Mouse (Mus musculus) forebrain, embryonic 12.5 days (tissue): Measurements from ENCODE around the gene Dync1h1. TPM values are rescaled to one million over a fixed set of nuclear protein-coding genes. Genes with fewer than 3 reads are reported as not detected.
"Not testable (repeated sequence)": the region's sequence is repeated elsewhere in the genome, so short reads cannot be mapped to it uniquely, and the experiment has no call there.

Source experiments
- ATAC-seq: fragments of 200-750 bp; cut with Nextera tagmentation; 2 replicates; pipeline ENCODE4 v1.8.0; 2017; ENCODE audit warnings: moderate TSS enrichment; ENCODE audit not compliant: low FRiP score
- H3K27ac ChIP-seq: fragments of 300-500 bp; sonication (generic); 2 replicates; pipeline ENCODE4 v1.5.1; 2016; ENCODE audit warnings: mild to moderate bottlenecking
- H3K27me3 ChIP-seq: fragments of 300-500 bp; sonication (generic); 2 replicates; pipeline ENCODE4 v1.6.1; 2016; ENCODE audit warnings: mild to moderate bottlenecking
- H3K36me3 ChIP-seq: fragments of 300-500 bp; sonication (generic); replicated peaks from 2 replicates; pipeline ENCODE4 v1.6.1; 2016; ENCODE audit warnings: mild to moderate bottlenecking
- H3K4me1 ChIP-seq: fragments of 300-500 bp; sonication (generic); 2 replicates; pipeline ENCODE4 v1.6.1; 2016
- H3K4me2 ChIP-seq: fragments of 300-500 bp; sonication (generic); 2 replicates; pipeline ENCODE4 v1.6.1; 2016; ENCODE audit warnings: mild to moderate bottlenecking, moderate library complexity
- H3K4me3 ChIP-seq: fragments of 300-500 bp; sonication (generic); replicated peaks from 2 replicates; pipeline ENCODE4 v1.5.1; 2016; ENCODE audit warnings: mild to moderate bottlenecking
- H3K9ac ChIP-seq: fragments of 300-500 bp; sonication (generic); 2 replicates; pipeline ENCODE4 v1.6.1; 2016; ENCODE audit warnings: mild to moderate bottlenecking
- H3K9me3 ChIP-seq: fragments of 300-500 bp; sonication (generic); 2 replicates; pipeline ENCODE4 v1.6.1; 2016
- WGBS: fragments of 180-500 bp; shearing (Covaris S2); methylation state at CpG from one replicate; pipeline ENCODE4 v1.1.7; 2016; 5-methylcytosine and 5-hydroxymethylcytosine counted together
- polyA plus RNA-seq: library from polyadenylated mRNA; unstranded; fragments of >200 nt; fragmentation: Nextera tagmentation; extraction: Ambion mirVana; gene quantifications from 2 replicates; pipeline ENCODE4 v1.2.1, GENCODE M21; 2016

Gene Dync1h1
- polyA plus RNA-seq, 1 experiment from 2014 or later: 98.8 TPM

DNA sequence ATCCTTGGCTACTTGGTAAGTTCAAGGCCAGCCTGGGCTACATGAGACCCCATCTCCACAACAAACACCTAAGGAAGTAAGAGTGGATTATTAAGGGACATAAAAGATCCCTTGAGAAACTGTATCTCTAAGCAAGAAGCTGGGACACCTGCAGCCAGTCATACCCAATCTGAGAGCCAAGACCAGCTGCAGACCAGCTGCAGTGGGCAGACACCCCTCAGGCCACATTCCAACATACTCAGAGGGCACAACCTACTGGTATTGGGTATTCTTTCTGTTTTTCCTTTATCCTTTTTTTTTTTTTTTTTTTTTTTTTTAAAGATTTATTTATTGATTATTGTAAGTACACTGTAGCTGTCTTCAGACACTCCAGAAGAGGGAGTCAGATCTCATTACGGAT is 82.3 kb downstream of the Dync1h1 start:
- Histone ChIP-seq H3K4me1 (no peaks in the 10 kb centered on the region), H3K27me3 (no peaks in the 10 kb centered on the region), H3K27ac (no peak overlapping the region), H3K36me3 (peaks cover 31% of the 10 kb centered on the region), H3K9ac (no peak overlapping the region), H3K4me2 (no peak overlapping the region), H3K9me3 (no peaks in the 10 kb centered on the region), H3K4me3 (no peak overlapping the region)
- WGBS: no CpG with 5 or more reads among the region's 1 CpGs
- no peak for ATAC-seq

DNA sequence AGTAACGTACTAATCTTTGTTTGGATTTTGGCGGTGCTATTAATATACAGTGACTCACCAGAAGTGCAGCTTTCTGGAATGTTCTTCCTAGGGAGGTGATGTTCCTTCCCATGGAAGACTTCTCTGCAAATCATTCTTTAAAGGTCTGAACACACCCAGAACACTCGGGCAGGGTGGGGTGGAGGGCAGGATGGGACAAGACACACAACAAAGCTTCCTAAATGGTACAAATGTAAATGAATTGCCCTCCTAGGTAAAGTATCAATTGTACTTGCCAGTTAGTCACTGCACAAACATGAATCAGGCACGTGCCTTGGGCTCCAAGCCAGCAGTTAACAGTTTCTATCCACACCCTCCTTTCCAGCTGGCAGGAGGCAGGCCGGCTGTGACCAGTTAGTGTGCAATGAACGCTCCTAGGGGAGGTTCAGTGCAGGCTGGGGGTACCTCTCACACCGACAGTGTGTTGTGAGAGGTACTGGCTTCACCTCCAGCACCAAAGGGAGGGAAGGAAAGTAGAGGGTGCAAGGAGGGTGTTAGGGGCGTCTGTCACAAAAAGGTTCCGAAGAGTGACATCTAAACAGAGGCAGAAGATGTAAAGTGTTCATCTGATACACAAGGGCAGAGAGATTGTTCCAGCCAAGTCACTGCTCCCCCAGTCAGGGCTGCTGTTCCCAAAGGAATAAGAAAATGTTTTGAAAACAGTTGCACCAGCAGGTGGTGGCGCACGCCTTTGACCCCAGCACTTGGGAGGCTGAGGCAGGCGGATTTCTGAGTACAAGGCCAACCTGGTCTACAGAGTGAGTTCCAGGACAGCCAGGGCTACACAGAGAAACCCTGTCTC is 86.9 kb downstream of the Dync1h1 start:
- Histone ChIP-seq H3K36me3 (peaks cover 67% of the 10 kb centered on the region), H3K9me3 (no peaks in the 10 kb centered on the region), H3K4me2 (no peak overlapping the region), H3K4me3 (no peak overlapping the region), H3K4me1 (no peaks in the 10 kb centered on the region), H3K9ac (no peak overlapping the region), H3K27ac (0 out of 2 replicates have a peak overlapping the region, but pooled peaks have one; percentile 25), H3K27me3 (no peaks in the 10 kb centered on the region)
- no peak for ATAC-seq
- 83% methylated on average over 12 of the region's 12 CpGs for WGBS

DNA sequence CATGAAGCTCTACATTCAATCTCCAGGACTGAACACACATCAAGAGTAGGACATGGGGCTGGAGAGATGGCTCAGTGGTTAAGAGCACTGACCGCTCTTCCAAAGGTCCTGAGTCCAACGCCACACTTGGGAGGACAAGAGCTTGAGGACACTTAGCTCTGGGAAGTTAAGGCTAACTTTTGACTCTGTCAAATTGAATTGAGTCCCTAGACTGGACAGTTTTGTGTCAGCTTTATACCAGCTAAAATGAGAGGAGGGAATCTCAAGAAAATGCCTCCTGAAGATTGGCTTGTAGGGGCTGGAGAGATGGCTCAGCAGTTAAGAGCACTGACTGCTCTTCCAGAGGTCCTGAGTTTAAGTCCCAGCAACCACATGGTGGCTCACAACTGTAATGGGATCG is 87.7 kb downstream of the Dync1h1 start:
- H3K9me3 ChIP-seq, H3K9ac ChIP-seq, H3K4me1 ChIP-seq, H3K4me2 ChIP-seq, H3K4me3 ChIP-seq, H3K27ac ChIP-seq, ATAC-seq, H3K27me3 ChIP-seq: not testable (repeated sequence)
- H3K36me3 ChIP-seq: peaks cover 73% of the 10 kb centered on the region
- WGBS: 97% methylated on average over 3 of the region's 3 CpGs

DNA sequence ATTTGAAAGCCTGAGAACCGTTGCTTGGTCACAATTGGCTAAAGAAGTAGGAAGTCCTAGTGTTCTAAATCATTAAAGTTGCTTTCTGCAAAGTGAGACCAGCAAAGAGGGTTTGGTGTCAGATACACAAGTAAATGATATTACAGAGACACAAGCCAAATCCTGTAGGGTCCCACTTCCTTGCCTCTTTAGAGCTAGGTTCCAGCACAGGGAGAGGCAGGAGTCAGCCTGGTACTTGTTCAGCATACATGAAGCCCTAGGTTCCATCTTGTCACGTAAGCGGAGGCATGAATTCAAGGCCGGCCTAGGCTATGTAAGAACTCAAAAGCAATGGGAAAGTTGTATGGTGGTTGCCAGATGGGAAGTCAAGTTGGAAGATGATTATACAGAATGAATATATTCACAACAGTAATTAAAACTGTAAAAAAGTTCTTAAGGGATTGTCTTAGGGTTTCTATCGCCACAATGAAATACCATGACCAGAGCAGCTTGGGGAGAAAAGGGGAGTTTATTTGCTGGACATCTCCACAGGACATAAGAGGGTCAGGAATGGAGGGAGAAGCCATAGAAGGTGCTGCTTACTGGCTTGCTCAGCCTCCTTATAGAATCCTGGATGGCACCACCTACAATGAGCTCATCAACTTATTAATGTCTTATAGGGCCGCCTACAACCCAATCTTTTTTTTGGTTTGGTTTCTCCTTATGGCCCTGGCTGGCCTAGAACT is 88.8 kb downstream of the Dync1h1 start:
- Histone ChIP-seq H3K9me3 (no peaks in the 10 kb centered on the region), H3K9ac (no peak overlapping the region), H3K4me1 (peaks cover 14% of the 10 kb centered on the region), H3K4me3 (no peak overlapping the region), H3K36me3 (peaks cover 82% of the 10 kb centered on the region), H3K4me2 (no peak overlapping the region), H3K27me3 (no peaks in the 10 kb centered on the region), H3K27ac (no peak overlapping the region)
- whole genome bisulfite sequencing: 84% methylated on average over 6 of the region's 6 CpGs
- ATAC-seq: no peak

DNA sequence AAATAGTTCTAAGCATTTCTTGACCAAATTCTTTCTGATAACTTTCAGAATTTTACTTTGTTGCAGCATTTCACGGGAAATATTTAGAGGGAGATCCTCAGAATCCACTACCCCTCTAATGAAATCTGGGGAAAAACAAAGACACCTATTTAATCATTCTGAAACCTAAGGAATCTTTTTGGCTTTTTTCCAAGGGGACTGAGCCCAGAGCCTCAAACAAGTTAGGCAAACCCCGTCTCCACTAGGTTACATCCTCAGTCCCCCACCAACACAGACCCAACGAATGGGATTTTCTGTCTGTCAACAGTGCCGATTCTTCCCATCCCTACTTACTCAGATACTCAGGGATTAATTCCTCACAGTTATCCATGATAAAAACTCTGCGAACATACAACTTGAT is 92.1 kb downstream of the Dync1h1 start:
- not testable (repeated sequence) for ATAC-seq, H3K27ac ChIP-seq, H3K9ac ChIP-seq, H3K4me2 ChIP-seq, H3K4me3 ChIP-seq, H3K27me3 ChIP-seq, H3K9me3 ChIP-seq
- 81% methylated on average over 5 of the region's 5 CpGs for WGBS
- H3K36me3 ChIP-seq: peaks cover 53% of the 10 kb centered on the region
- peaks cover 19% of the 10 kb centered on the region for H3K4me1 ChIP-seq

DNA sequence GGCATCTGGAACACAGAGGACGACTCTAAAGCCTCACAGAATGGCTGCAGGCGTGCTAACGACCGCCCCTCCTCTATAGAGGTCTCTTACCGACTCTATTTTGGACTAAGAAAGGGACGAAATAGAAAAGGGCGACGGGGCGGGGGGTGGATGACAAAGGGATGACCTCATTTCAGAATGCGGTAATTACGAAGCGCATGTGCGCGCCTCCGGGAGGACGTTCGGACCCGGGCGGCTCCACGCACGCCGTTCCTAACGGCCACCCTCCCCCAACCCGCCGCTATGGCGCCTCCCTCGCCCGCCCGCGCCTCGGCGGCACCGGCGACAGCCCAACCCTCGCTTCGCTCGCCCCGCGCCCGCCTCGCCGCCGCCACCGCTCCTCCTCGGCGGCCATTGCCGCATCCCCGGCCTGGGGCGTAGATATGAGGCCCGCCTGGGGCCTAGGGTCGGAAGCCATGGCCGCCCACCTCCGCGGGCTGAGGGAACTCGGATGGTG is 94.5 kb downstream of the Dync1h1 start:
- H3K9ac ChIP-seq: peak overlapping the region; percentile 99
- ATAC-seq: peak; percentile 75
- H3K27me3 ChIP-seq: 0 out of 2 replicates have a peak, but pooled peaks cover 13% of the 10 kb centered on the region

GRCm38 (mm10) chr12:110696173-110696974 is 95.1 kb downstream of the Dync1h1 start:
- 0 out of 2 replicates have a peak, but pooled peaks cover 13% of the 10 kb centered on the region for H3K27me3 ChIP-seq
- WGBS: under 1% methylated on average over 78 of the region's 89 CpGs
- ATAC-seq: peak; percentile 96
- H3K27ac ChIP-seq: peak overlapping the region; percentile 96
- H3K9ac ChIP-seq: peak overlapping the region; percentile 99
- peaks cover 19% of the 10 kb centered on the region for H3K4me1 ChIP-seq
- peaks cover 28% of the 10 kb centered on the region for H3K36me3 ChIP-seq
- peak overlapping the region; percentile 97 for H3K4me3 ChIP-seq
- peak overlapping the region; percentile 67 for H3K4me2 ChIP-seq
- no peaks in the 10 kb centered on the region for H3K9me3 ChIP-seq

More for the DNA sequence above, 94.5 kb downstream of the Dync1h1 start:
- peak overlapping the region; percentile 97 for H3K4me3 ChIP-seq
- peaks cover 30% of the 10 kb centered on the region for H3K36me3 ChIP-seq
- H3K4me1 ChIP-seq: peaks cover 19% of the 10 kb centered on the region
- under 1% methylated on average over 54 of the region's 55 CpGs for WGBS
- H3K27ac ChIP-seq: peak overlapping the region; percentile 96
- peak overlapping the region; percentile 67 for H3K4me2 ChIP-seq
- no peaks in the 10 kb centered on the region for H3K9me3 ChIP-seq

DNA sequence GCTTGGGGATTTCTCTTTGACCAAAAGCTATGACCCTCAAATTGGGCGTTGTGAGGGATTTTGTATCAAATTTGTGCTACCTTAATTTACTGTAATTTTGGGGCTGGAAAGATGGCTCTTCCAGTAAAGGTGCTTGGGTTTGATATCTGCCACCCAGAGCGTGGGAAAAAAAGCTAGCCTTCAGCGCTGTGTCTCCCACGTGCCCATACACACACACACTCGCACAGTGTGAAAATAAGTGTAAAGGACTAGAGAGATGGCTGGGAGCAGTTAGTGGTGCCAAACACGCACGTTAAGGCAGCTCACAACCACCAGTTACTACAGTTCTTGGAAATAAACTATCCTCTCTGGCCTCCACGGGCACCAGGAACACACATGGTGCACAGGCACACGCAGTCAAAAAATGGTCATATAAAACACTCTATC is 95.7 kb downstream of the Dync1h1 start:
- Histone ChIP-seq H3K4me1 (peaks cover 19% of the 10 kb centered on the region), H3K27ac (peak overlapping the region; percentile 84), H3K9ac (peak overlapping the region; percentile 99), H3K4me3 (peak overlapping the region; percentile 97), H3K36me3 (peaks cover 22% of the 10 kb centered on the region), H3K27me3 (0 out of 2 replicates have a peak, but pooled peaks cover 13% of the 10 kb centered on the region), H3K9me3 (no peaks in the 10 kb centered on the region), H3K4me2 (peak overlapping the region; percentile 67)
- ATAC-seq: 0 out of 2 replicates have a peak, but pooled peaks have one; percentile 12
- WGBS: 45% methylated on average over 9 of the region's 9 CpGs

- H3K36me3 ChIP-seq: peaks cover 19% of the 10 kb centered on the region
Observed at GRCm38 (mm10) chr12:110697457-110697856, 96.2 kb downstream of the Dync1h1 start.

GRCm38 (mm10) chr12:110698080-110698479 is 96.8 kb downstream of the Dync1h1 start:
- no peak for ATAC-seq

More at GRCm38 (mm10) chr12:110697457-110697856, 96.2 kb downstream of the Dync1h1 start:
- Histone ChIP-seq H3K9ac (no peak overlapping the region), H3K4me1 (peaks cover 19% of the 10 kb centered on the region), H3K9me3 (no peaks in the 10 kb centered on the region), H3K27me3 (0 out of 2 replicates have a peak, but pooled peaks cover 13% of the 10 kb centered on the region), H3K4me3 (no peak overlapping the region), H3K27ac (no peak overlapping the region), H3K4me2 (0 out of 2 replicates have a peak overlapping the region, but pooled peaks have one; percentile 67)
- ATAC-seq: no peak
- 74% methylated on average over 5 of the region's 5 CpGs for WGBS

DNA sequence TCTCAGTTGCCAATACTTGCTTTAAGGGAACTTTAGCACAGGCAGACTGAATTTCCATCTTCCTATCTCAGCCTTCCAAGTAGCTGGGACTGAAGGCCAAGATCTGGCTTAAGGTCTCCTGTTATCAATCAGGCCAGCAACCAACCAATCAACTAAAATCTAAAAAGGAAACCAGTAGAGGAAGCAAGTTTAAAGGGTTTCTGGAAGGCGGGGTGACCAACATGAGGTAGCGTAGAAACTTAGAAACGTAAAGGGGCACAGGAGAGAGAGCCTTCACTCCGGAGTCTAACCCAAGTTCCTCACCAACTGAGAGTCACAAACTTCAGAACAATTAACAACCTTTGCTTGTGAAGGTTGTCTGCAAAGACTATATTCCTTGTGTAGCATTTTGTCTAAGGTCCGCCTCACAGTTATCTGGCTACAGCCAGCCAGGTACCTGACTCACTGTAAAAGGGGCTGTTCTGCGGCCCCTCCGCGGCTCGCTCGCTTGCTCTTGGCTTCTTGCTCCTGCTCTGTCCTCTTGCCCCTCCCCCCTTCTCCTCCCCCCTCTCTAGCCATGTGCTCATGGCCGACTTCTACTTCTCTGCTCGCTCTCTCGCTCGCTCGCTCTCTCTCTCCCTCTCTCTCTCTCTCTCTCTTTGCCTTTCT is 97.4 kb downstream of the Dync1h1 start:
- Histone ChIP-seq H3K4me2 (no peak overlapping the region), H3K9ac (no peak overlapping the region), H3K4me1 (peaks cover 16% of the 10 kb centered on the region), H3K27me3 (0 out of 2 replicates have a peak, but pooled peaks cover 13% of the 10 kb centered on the region), H3K36me3 (peaks cover 10% of the 10 kb centered on the region), H3K27ac (no peak overlapping the region), H3K4me3 (no peak overlapping the region), H3K9me3 (no peaks in the 10 kb centered on the region)
- ATAC-seq: no peak
- WGBS: 47% methylated on average over 15 of the region's 15 CpGs

More at GRCm38 (mm10) chr12:110698080-110698479, 96.8 kb downstream of the Dync1h1 start:
- no peak overlapping the region for H3K9ac ChIP-seq
- 88% methylated on average over 1 of the region's 1 CpGs for WGBS
- H3K4me3 ChIP-seq: no peak overlapping the region
- H3K36me3 ChIP-seq: peaks cover 15% of the 10 kb centered on the region
- H3K4me1 ChIP-seq: peaks cover 19% of the 10 kb centered on the region
- no peak overlapping the region for H3K4me2 ChIP-seq
- H3K9me3 ChIP-seq: no peaks in the 10 kb centered on the region
- no peak overlapping the region for H3K27ac ChIP-seq
- 0 out of 2 replicates have a peak, but pooled peaks cover 13% of the 10 kb centered on the region for H3K27me3 ChIP-seq
